Mouse (Mus musculus): ENCODE measurements around the gene Gss. TPM values are rescaled to one million over a fixed set of nuclear protein-coding genes. Genes with fewer than 3 reads are reported as not detected.

Gss gene
- polyA plus RNA-seq, 1 experiment from 2014 or later = 71.3 TPM

DNA sequence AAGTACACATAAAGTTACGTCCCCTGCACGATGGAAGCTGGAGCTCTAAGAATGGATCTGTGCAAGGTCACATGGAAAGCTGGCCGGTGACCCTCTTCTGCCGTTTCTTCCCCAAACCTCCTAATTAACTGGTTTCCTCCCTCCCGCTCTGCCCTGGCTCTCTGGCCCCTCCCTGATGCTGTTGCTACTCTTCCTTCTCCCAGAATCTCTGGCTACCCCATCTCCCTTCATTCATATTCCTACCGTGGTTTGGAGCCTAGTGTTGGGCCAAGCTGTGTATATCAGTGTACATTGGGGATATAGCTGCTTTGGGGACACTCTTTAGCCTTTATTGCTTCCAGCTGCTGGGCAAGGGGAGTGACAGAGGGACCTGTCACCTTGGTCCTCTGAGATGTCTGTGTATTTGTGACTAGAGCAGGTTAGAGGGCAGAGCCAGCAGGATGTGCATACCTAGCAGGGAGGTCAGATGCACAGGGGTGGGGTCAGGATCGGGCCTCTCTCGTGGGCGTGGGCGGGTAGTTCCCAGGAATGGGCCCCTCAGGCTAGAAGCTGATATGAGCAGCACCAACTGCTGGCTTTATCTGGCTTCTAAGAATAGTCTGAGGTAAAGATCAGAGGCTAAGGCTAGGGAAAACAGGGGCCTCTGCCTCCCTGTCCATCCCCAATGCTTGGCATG lies 12.1 kb upstream of the Gss start:
- H3K27me3 ChIP-seq (ENCODE audit: insufficient read depth, low read length) = no peaks in the 10 kb centered on the region

DNA sequence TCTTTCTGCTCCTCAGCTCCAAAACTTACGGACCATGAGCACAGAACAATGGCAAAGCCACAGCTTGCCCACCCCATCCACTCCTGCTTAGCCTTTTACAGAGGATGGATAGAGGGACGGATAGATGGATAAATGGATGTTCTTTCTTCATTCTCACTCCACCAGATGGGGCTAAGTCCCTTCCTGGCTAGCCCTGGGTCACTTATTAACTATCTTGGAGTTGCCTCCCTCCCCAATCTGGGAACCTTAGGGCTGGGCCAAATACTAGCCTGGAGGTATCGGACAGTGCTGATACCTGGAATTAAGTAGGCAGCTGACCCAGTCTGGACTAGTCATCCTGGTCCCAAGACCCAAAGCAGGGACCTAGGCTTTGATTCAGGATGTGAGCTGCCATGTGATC lies 11.1 kb upstream of the Gss start:
- Histone ChIP-seq H3K4me2 (replicated peaks; ENCODE audit: low read depth, low read length) (no peak overlapping the region), H3K4me3 (ENCODE audit: low read length) (no peak overlapping the region), H3K4me1 (ENCODE audit: insufficient read depth, low read length) (peaks cover 4% of the 10 kb centered on the region; the same call in 1 of the 2 replicates), H3K27ac (ENCODE audit: low read length) (no peak overlapping the region), H3K9ac (replicated peaks; ENCODE audit: low read length) (no peak overlapping the region), H3K9me3 (ENCODE audit: low read length) (no peaks in the 10 kb centered on the region), H3K36me3 (ENCODE audit: insufficient read depth, low read length) (no peaks in the 10 kb centered on the region), H3K27me3 (ENCODE audit: insufficient read depth, low read length) (no peaks in the 10 kb centered on the region)
- ATAC-seq (ENCODE audit: low FRiP score, low TSS enrichment) = no peak; the same call in 1 of the 2 replicates
- WGBS = 72% methylated on average over 3 of the region's 3 CpGs

More for the DNA sequence above, 12.1 kb upstream of the Gss start:
- no peak overlapping the region for H3K4me3 ChIP-seq (ENCODE audit: low read length)
- H3K4me1 ChIP-seq (ENCODE audit: insufficient read depth, low read length) = peaks cover 4% of the 10 kb centered on the region; the same call in 1 of the 2 replicates
- no peak for ATAC-seq (ENCODE audit: low FRiP score, low TSS enrichment)
- no peak overlapping the region for H3K4me2 ChIP-seq (replicated peaks; ENCODE audit: low read depth, low read length)
- no peaks in the 10 kb centered on the region for H3K36me3 ChIP-seq (ENCODE audit: insufficient read depth, low read length)
- WGBS = 17% methylated on average over 10 of the region's 10 CpGs
- H3K27ac ChIP-seq (ENCODE audit: low read length) = no peak overlapping the region
- no peaks in the 10 kb centered on the region for H3K9me3 ChIP-seq (ENCODE audit: low read length)
- no peak overlapping the region for H3K9ac ChIP-seq (replicated peaks; ENCODE audit: low read length)

DNA sequence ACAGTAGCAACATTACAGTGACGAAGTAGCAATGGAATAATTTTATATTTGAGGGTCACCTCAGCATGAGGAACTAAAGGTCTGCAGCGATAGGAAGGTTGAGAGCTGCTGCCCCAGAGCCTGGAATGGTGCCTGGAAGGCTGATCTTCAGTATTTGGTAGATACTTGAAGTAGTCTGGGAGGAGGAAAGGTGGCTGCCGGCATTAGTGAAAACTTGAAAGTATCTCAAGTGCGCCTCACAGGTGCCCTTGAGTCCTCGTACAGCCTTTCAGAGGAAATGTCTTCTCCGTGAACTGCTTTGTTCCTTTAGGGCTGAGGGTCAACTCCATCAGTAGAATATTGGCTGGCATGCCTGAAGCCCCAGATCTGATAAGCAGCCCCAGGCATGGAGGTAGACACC lies 2.9 kb upstream of the Gss start:
- no peak for ATAC-seq (ENCODE audit: low FRiP score, low TSS enrichment)
- WGBS = 85% methylated on average over 6 of the region's 6 CpGs
- Histone ChIP-seq H3K4me2 (replicated peaks; ENCODE audit: low read depth, low read length) (no peak overlapping the region), H3K27ac (ENCODE audit: low read length) (no peak overlapping the region), H3K27me3 (ENCODE audit: insufficient read depth, low read length) (no peaks in the 10 kb centered on the region), H3K9me3 (ENCODE audit: low read length) (no peaks in the 10 kb centered on the region), H3K4me1 (ENCODE audit: insufficient read depth, low read length) (peaks cover 11% of the 10 kb centered on the region), H3K9ac (replicated peaks; ENCODE audit: low read length) (no peak overlapping the region), H3K4me3 (ENCODE audit: low read length) (no peak overlapping the region), H3K36me3 (ENCODE audit: insufficient read depth, low read length) (no peaks in the 10 kb centered on the region)

DNA sequence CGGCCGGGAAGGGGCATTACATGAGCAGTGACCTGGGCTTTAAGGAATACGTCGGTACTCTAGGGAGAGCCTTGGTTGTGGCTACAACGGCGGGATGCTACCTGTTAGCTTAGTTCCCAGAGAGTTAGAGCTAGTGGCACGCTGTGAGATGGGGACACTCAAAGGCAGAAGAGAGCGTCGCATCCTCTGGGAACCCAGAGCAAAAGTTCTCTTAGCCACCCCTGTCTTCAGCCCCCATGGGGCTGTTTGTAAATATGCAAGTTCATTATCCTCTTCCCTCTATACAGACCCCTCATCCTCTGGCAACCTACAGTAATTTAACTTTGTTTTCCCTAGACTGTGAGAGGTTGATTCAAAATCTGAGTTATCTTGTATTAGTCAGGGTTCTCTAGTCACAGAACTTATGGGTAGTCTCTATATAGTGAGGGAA lies 259 bp upstream of the Gss start:
- Histone ChIP-seq H3K4me2 (replicated peaks; ENCODE audit: low read depth, low read length) (peak overlapping the region; percentile 81), H3K27ac (ENCODE audit: low read length) (peak overlapping the region; percentile 71), H3K27me3 (ENCODE audit: insufficient read depth, low read length) (no peaks in the 10 kb centered on the region), H3K4me3 (ENCODE audit: low read length) (peak overlapping the region; percentile 67), H3K9ac (replicated peaks; ENCODE audit: low read length) (peak overlapping the region; percentile 78), H3K36me3 (ENCODE audit: insufficient read depth, low read length) (no peaks in the 10 kb centered on the region), H3K9me3 (ENCODE audit: low read length) (no peaks in the 10 kb centered on the region), H3K4me1 (ENCODE audit: insufficient read depth, low read length) (peaks cover 11% of the 10 kb centered on the region)
- ATAC-seq (ENCODE audit: low FRiP score, low TSS enrichment) = no peak
- WGBS = under 1% methylated on average over 9 of the region's 9 CpGs

DNA sequence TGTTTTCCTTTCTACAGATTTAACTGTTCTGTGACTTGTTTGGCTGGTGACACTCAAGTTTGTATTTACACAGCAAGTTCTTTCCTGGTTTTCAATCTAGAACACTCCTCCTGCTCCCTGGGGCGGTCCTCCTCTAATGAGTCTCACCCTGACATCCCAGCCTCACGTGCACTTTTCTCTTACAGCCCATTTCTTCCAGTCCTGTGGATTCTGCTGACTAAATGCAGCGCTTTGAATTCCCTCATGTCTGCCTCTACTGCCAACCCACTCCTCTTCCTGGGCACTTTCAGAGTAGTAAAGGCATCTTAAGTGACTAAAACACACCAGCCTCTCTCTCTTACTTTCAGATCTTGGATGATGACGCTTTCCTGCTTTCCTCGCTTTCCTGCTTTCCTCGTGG lies 934 bp downstream of the Gss start:
- Histone ChIP-seq H3K27ac (ENCODE audit: low read length) (peak overlapping the region; percentile 89), H3K9me3 (ENCODE audit: low read length) (no peaks in the 10 kb centered on the region), H3K9ac (replicated peaks; ENCODE audit: low read length) (peak overlapping the region; percentile 82), H3K27me3 (ENCODE audit: insufficient read depth, low read length) (no peaks in the 10 kb centered on the region), H3K4me3 (ENCODE audit: low read length) (peak overlapping the region; percentile 67), H3K4me1 (ENCODE audit: insufficient read depth, low read length) (peaks cover 11% of the 10 kb centered on the region), H3K36me3 (ENCODE audit: insufficient read depth, low read length) (no peaks in the 10 kb centered on the region), H3K4me2 (replicated peaks; ENCODE audit: low read depth, low read length) (peak overlapping the region; percentile 81)
- peak; percentile 10; the same call in 1 of the 2 replicates for ATAC-seq (ENCODE audit: low FRiP score, low TSS enrichment)
- 1% methylated on average over 6 of the region's 6 CpGs for WGBS

DNA sequence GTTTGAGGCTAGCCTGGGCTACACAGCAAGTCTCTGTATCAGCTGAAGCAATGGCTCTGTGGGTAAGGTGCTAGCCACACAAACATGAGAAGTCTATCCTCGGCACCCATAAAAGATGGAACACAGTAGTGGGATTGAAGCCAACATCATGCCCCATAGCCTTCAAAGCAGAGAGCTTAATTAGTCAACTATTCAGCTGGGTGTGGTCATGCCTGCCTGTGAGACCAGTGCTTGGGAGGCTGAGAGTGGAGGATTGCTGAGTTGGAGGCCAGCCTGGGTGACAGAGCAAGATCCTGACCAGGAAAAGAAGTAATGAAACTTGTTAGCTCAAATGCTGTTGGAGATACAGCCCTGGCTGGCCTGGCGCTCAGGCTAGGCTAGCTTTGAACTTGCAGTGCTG lies 1.7 kb downstream of the Gss start:
- WGBS = 89% methylated on average over 2 of the region's 2 CpGs
- Histone ChIP-seq H3K4me2 (replicated peaks; ENCODE audit: low read depth, low read length) (no peak overlapping the region), H3K27ac (ENCODE audit: low read length) (no peak overlapping the region), H3K36me3 (ENCODE audit: insufficient read depth, low read length) (no peaks in the 10 kb centered on the region), H3K4me1 (ENCODE audit: insufficient read depth, low read length) (peaks cover 11% of the 10 kb centered on the region), H3K9me3 (ENCODE audit: low read length) (no peaks in the 10 kb centered on the region), H3K4me3 (ENCODE audit: low read length) (no peak overlapping the region), H3K9ac (replicated peaks; ENCODE audit: low read length) (0 out of 2 replicates have a peak overlapping the region, but pooled peaks have one; percentile 82), H3K27me3 (ENCODE audit: insufficient read depth, low read length) (no peaks in the 10 kb centered on the region)
- no peak for ATAC-seq (ENCODE audit: low FRiP score, low TSS enrichment)

DNA sequence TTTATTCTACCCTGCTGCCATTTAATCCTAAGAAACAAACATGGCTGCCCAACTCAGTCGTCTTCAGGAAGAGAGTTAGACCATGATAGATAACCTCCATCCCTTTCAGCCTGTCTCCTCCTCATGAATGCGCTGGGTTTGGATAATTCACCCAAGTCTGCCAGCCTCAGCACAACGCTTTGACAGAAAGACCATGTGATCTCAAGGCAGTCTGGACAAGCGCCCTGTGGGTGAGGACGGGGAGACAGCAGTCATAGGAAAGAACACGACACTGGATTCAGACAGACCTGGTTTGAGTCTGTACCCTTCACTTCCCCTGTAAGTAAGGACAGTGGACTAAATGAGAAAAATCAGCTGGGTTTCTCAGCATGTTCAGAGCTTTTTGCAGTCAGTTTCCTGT lies 3.1 kb downstream of the Gss start:
- WGBS = 79% methylated on average over 6 of the region's 6 CpGs
- no peak for ATAC-seq (ENCODE audit: low FRiP score, low TSS enrichment)
- no peaks in the 10 kb centered on the region for H3K36me3 ChIP-seq (ENCODE audit: insufficient read depth, low read length)

DNA sequence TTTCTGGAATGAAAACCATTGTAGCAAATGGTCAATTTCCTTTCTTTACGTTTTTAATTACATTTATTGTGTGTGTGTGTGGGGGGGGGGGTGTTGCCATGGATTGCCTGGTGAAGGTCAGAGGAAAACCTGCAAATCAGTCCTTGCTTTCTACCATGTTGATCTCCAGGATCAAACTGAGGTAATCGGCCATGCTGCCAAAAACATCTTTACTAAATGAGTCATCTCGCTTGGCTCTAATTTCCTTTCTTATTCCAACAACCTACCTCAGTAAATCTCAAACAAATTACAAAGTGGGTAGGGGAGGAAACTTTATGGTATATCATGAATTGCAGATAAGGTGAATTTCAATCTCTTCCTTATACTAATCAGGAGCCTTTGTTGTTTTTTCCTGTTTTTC lies 4.5 kb downstream of the Gss start:
- no peak overlapping the region for H3K4me2 ChIP-seq (replicated peaks; ENCODE audit: low read depth, low read length)
- H3K4me1 ChIP-seq (ENCODE audit: insufficient read depth, low read length) = peaks cover 11% of the 10 kb centered on the region
- H3K9ac ChIP-seq (replicated peaks; ENCODE audit: low read length) = no peak overlapping the region
- H3K27me3 ChIP-seq (ENCODE audit: insufficient read depth, low read length) = no peaks in the 10 kb centered on the region
- no peaks in the 10 kb centered on the region for H3K36me3 ChIP-seq (ENCODE audit: insufficient read depth, low read length)
- WGBS = 66% methylated on average over 3 of the region's 3 CpGs
- no peak for ATAC-seq (ENCODE audit: low FRiP score, low TSS enrichment)
- no peak overlapping the region for H3K27ac ChIP-seq (ENCODE audit: low read length)
- H3K9me3 ChIP-seq (ENCODE audit: low read length) = no peaks in the 10 kb centered on the region
- no peak overlapping the region for H3K4me3 ChIP-seq (ENCODE audit: low read length)

More for the DNA sequence above, 3.1 kb downstream of the Gss start:
- Histone ChIP-seq H3K27me3 (ENCODE audit: insufficient read depth, low read length) (no peaks in the 10 kb centered on the region), H3K27ac (ENCODE audit: low read length) (no peak overlapping the region), H3K9me3 (ENCODE audit: low read length) (no peaks in the 10 kb centered on the region), H3K9ac (replicated peaks; ENCODE audit: low read length) (no peak overlapping the region), H3K4me1 (ENCODE audit: insufficient read depth, low read length) (peaks cover 11% of the 10 kb centered on the region), H3K4me3 (ENCODE audit: low read length) (no peak overlapping the region), H3K4me2 (replicated peaks; ENCODE audit: low read depth, low read length) (no peak overlapping the region)

DNA sequence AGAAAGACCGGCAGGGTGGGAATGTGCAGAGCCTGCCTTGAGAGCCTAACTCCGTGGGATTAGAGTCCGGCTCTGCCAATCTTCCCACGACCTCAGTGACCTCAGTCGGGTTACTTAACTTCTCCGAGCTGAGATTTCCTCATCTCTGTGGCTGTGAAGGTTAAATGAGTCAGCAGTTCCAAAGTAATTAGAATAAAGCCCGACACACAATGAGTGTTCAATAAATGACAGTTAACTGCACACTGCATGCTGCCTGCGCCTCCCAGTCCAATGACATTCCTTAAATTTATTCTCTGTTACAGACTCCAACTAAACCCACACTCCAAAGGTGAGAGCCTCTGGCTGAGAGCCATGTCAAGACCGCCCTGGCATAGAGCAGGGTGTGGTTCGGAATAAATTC lies 7.1 kb downstream of the Gss start:
- no peak for ATAC-seq (ENCODE audit: low FRiP score, low TSS enrichment)
- Histone ChIP-seq H3K27me3 (ENCODE audit: insufficient read depth, low read length) (no peaks in the 10 kb centered on the region), H3K9me3 (ENCODE audit: low read length) (no peaks in the 10 kb centered on the region), H3K4me2 (replicated peaks; ENCODE audit: low read depth, low read length) (no peak overlapping the region), H3K9ac (replicated peaks; ENCODE audit: low read length) (no peak overlapping the region), H3K27ac (ENCODE audit: low read length) (no peak overlapping the region), H3K36me3 (ENCODE audit: insufficient read depth, low read length) (no peaks in the 10 kb centered on the region), H3K4me1 (ENCODE audit: insufficient read depth, low read length) (no peaks in the 10 kb centered on the region), H3K4me3 (ENCODE audit: low read length) (no peak overlapping the region)
- WGBS = 61% methylated on average over 10 of the region's 10 CpGs

DNA sequence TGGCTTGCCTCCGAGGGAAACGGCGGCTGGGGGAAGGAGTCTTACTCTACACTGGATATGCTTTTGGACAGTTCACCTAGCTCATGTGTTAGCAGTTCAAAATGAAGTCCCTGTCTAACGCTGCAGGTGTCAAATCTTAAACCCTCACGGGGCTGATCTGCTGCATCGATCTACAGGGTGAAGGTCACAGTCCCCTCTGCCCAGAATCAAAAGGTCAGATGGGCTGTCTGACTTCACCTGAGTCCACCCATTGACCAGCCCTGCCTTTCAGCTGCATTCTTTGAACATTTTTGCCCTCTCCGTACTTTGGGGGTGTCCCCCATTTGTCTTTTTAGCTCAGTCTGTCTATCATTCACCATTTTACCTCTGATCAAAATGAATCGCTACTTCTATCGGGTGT lies 7.5 kb downstream of the Gss start:
- ATAC-seq (ENCODE audit: low FRiP score, low TSS enrichment) = no peak
- 86% methylated on average over 9 of the region's 9 CpGs for WGBS
- no peak overlapping the region for H3K4me3 ChIP-seq (ENCODE audit: low read length)
- H3K9ac ChIP-seq (replicated peaks; ENCODE audit: low read length) = no peak overlapping the region
- H3K4me1 ChIP-seq (ENCODE audit: insufficient read depth, low read length) = no peaks in the 10 kb centered on the region
- no peaks in the 10 kb centered on the region for H3K9me3 ChIP-seq (ENCODE audit: low read length)
- no peaks in the 10 kb centered on the region for H3K27me3 ChIP-seq (ENCODE audit: insufficient read depth, low read length)
- H3K36me3 ChIP-seq (ENCODE audit: insufficient read depth, low read length) = no peaks in the 10 kb centered on the region
- no peak overlapping the region for H3K4me2 ChIP-seq (replicated peaks; ENCODE audit: low read depth, low read length)
- H3K27ac ChIP-seq (ENCODE audit: low read length) = no peak overlapping the region
